Mouse (Mus musculus) monocyte, adult 5-6 weeks (primary cell): ENCODE results near the gene Fscn2. TPM values are rescaled to one million over a fixed set of nuclear protein-coding genes. Genes with fewer than 3 reads are reported as not detected.
"Not testable (repeated sequence)": the region's sequence is repeated elsewhere in the genome, so short reads cannot be mapped to it uniquely, and the experiment has no call there.

Experiments
- ATAC-seq: fragments of 153-309, 156-312 bp; replicated peaks from 2 replicates; pipeline ENCODE4 v1.8.0; 2017; ENCODE audit warnings: mild to moderate bottlenecking; ENCODE audit not compliant: low TSS enrichment, insufficient number of reproducible peaks, severe bottlenecking, poor library complexity, low FRiP score
- total RNA-seq: library from RNA; stranded (forward); fragments of 200-1000, 200-491, 200-594 nt; gene quantifications from 3 replicates; pipeline ENCODE4 v1.2.3, GENCODE M21; 2017

Gene Fscn2
- total RNA-seq, 1 experiment from 2014 or later: not detected

DNA sequence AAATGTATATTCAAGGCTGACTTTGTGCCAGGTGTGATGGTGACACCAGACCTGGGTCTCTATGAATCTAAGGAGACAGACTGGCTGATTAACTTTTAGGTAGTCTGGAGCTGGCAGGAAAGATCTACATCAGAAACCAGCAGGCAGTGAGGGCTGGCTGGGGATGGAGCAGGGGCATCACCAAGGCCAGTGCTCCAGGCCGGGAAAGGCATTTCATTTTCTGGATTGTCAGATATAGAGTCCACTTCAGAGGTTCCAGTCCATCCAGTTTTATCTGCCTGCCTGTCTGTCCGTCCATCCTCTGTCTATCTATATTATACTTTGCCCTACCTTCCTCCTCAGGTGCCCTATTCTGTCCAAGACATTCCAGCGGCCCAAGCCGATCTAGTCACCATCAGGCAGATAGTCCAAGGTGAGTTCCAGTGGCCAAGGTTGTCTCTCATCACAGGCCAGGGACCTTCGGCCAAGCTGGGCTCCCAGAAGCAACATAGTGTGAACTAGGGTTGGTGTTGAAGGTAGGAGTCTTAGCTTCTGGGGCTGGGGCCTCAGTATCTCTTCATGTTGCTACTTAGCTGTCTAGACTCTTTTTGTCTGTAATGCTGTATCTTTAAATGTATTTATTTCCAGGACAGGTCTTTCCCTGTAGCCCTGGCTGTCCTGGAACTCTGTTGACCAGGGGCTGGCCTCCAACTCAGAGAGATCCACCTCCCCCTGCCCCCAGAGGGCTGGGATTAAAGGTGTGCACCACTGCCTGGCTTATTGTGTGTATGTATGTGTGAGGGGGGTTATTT is 17.6 kb upstream of the Fscn2 start:
- 0 out of 2 replicates have a peak, but pooled peaks have one; percentile 4 for ATAC-seq

DNA sequence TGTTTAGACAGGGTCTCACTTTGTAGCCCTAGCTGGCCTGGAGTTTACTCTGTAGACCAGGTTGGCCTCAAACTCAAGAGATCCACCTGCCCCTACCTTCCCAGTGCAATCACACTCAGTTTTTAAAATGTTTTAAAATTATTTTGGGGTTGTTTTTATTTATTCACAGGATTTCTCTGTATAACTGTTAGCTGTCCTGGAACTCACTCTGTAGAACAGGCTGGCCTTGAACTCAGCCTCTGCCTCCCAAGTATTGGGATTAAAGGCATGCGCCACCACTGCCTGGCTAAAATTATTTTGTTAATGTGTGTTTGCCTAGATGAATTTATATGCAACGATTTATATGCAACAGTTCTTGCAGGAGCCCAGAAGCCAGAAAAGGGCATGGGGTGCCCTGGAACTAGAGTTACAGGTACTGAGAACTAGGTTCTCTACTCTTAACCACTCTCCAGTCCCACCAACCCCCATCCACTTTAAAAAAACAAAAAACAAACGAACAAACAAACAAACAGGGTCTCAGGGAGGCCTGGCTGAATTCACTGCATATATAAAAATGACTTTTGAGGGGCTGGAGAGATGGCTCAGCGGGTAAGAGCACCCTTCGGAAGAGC is 16.9 kb upstream of the Fscn2 start:
- no peak for ATAC-seq

DNA sequence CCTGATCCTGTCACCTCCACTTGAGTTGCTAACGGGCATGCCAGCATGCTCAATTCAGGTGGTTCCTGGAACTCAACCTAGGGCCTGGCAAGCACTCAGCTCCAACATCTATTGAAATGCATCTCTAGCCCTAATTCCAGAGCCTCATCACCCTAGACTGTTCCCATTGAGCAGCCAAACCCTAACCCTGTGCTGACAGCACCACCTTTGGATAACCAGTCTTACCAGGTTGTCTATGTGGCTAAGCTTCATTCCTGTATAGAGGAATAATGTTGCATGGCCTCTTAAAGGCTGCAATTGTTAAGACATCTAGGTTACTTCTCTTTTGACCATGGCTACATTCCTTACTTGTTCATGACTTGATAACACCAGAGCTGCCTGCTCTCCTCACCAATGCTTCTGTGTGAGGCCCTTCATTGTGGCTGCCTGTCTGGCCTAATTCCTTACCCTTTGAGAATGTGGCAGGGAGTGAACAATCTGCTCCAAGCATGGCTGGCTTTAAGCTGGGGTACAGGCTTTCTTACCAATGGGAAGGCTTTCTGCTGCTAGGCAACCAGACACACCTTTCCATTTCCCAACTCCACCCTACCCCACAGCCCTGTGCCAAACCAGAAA is 16.2 kb upstream of the Fscn2 start:
- ATAC-seq: no peak

DNA sequence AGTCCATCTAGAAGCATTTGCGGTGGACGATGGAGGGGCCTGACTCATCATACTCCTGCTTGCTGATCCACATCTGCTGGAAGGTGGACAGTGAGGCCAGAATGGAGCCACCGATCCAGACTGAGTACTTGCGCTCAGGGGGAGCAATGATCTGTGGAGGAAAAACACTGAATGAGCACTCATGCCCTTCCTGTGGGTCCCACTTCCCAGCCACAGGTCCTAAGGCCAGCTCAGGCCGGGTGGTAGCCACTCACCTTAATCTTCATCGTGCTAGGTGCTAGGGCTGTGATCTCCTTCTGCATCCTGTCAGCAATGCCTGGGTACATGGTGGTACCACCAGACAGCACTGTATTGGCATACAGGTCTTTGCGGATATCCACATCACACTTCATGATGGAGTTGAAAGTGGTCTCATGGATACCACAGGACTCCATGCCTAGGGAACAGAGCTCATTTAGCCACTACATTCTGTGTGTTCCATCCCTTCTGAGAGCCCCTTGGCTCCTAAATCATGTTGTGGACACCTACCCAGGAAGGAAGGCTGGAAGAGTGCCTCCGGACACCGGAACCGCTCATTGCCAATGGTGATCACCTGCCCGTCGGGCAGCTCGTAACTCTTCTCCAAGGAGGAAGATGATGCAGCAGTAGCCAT is 14.8 kb upstream of the Fscn2 start:
- ATAC-seq: not testable (repeated sequence)

DNA sequence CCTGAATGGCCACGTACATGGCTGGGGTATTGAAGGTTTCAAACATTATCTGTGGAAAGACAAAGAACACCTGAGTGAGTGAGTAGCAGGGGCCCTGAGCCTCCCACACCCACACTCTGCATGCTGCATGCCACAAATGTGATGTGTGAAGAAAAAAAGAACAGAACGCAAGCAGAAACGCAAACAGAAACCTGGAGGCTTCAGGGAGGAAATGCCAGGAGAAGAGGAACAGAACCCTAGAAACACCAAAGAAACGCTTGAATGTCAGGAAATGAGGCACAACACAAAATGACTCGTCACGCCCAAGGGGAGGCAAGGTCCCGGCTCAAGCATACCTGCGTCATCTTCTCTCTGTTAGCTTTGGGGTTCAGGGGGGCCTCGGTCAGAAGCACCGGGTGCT is 14.0 kb upstream of the Fscn2 start:
- no peak for ATAC-seq

DNA sequence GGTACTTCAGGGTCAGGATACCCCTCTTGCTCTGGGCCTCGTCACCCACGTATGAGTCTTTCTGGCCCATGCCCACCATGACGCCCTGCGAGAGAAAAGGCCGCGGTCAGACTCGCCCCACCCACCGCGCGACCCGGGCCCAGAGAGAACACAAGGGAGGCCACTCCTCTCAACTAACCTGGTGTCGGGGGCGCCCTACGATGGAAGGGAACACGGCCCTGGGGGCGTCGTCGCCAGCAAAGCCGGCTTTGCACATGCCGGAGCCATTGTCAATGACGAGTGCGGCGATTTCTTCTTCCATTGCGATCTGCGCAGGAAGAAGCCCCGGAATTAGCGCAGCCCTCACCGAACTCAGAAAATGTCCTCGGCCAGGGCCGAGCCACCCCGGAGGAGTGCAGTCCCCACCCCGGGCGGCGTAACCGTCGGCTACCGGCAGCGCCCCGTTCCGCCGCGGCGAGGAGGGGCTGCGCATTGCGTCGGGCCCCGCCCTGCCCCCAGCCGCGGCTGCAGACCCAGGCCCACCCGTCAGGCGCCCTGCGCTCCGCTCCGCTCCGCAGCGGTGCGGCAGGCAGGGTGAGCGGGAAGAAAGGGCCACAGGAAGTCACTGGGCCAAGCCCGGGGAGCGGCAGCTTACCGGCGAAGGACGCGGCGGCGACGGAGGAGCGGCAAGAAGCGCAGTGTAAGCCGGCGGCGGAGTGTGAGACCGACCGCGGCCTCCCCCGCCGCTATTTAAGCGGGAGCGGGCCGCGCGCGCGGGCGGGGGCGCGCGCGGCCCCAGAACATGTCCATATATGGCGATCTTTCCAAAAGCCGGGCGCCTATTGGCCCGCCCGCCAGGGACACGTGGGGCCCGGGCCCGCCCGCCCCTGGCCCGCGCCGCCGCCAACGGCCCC is 13.3 kb upstream of the Fscn2 start, which contains the start of gene Actg1:
Gene Actg1 (minus strand): TSS at position 752 of the 893 bp plus-strand sequence.
- ATAC-seq: peak; percentile 7; the same call in 1 of the 2 replicates

DNA sequence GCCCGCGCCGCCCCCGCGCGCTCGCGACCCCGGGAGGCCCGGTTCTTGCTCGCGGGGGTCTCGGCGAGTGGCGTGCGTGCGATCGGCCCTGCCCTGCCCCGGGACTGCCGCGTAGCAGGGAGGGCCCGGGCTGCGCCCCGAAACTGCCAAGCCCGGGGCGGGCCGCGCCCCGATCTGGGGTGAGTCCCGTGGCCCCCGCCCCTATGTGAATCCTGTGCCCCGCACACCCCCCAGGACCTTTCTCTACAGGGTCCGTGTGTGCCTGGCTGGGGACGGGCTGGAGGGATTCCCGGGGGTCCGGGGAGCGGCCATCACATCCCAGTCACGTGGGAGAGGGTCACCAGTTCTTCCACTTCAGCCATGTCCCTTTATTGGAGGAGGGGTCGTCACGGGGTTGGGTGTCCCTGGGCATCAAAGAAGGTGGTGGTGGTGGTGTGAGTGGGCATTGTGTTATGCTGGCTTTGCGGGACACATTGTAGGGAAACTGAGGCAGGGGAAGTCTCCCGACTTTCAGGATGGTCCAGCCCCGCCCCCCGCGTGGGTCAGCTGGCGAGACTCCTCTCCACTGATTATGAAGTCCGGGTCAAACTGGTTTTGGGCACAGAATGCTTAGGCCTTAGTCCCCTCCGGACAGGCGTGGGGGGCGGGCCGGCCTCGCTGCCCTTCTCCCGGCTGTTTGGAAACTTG is 12.5 kb upstream of the Fscn2 start:
- 0 out of 2 replicates have a peak, but pooled peaks have one; percentile 1 for ATAC-seq

DNA sequence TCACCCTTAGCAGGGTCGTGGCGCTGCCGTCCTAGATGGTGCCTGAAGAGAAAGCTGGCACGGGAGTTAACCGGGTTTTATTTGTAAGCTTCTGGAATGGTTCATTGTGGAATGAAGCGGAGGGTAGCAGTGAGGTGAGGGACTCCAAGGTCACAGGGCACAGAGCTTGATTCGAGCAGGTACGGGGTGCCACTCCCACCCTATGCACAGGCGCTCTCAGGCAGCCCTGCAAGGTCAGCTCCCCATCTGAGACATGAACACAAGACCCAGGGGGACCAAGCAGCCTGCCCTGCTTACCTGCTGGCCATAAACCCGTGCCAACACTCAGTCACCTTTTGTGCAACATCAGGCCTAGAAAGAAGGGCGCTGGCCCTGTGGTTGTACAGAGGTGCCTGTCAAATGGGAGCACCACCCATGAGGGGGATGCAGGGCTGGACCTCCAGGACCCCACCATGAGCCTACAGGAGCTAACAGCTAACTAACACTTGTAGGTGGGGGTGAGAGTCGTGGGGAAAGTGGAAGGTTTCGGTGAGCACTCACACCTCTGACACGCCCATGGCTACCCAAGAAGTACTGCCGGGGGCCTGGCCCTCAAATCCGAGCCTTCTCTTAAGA is 11.9 kb upstream of the Fscn2 start:
- 0 out of 2 replicates have a peak, but pooled peaks have one; percentile 1 for ATAC-seq

DNA sequence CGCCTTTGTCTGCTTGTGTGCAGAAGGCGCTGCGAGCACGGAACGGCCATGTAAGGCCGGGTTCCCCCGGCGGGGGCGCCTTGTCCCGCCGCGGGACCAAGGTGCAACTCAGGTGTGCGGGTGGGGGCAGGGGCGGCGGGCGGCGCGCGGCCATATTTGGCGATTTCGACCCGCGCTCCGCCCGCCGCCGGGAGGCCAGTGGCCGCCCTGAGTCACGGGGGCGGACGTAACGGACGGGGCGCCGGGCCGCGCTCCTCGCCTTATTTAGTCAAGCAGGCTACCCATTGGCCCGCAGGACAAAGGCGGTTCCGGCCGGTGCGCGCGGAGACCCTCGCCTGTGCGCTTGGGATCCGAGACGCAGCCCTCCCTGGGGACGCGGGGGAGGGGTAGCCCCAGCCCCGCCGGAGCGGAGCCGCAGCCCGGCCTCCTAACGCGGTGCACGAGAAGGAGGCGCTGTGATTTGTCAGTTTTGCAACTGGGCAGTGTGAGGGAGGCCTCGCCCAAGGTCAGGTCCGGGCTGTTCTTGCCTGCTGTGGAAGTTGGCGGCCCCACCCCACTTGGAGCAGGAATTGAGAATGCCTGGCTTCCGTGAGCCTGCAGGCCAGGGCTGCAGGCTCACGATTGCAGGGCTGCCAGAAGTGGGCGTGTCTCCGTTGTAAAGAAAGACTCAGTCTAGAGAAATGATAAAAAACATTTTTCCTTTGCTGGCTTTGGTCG is 11.2 kb upstream of the Fscn2 start:
- peak; percentile 32; the same call in 1 of the 2 replicates for ATAC-seq

DNA sequence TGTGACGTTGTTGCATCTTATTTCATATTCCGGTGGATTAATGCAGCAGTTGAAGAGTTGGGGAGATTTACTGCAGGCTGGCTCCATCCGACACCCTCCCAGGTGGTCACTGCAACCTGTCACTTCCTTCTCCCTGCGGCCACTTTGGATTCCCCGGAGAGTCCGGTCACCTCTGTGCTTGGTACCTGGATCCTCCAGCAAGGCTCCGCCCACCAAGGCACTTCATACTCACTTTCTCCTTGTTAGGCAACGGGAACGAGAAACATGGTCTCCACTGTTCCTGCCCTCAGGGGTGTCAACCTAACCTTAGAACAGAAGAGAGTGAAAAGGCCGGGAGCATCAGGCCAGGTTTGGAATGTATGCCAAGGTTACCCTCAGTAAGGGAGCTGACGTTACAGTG is 10.6 kb upstream of the Fscn2 start:
- no peak for ATAC-seq

DNA sequence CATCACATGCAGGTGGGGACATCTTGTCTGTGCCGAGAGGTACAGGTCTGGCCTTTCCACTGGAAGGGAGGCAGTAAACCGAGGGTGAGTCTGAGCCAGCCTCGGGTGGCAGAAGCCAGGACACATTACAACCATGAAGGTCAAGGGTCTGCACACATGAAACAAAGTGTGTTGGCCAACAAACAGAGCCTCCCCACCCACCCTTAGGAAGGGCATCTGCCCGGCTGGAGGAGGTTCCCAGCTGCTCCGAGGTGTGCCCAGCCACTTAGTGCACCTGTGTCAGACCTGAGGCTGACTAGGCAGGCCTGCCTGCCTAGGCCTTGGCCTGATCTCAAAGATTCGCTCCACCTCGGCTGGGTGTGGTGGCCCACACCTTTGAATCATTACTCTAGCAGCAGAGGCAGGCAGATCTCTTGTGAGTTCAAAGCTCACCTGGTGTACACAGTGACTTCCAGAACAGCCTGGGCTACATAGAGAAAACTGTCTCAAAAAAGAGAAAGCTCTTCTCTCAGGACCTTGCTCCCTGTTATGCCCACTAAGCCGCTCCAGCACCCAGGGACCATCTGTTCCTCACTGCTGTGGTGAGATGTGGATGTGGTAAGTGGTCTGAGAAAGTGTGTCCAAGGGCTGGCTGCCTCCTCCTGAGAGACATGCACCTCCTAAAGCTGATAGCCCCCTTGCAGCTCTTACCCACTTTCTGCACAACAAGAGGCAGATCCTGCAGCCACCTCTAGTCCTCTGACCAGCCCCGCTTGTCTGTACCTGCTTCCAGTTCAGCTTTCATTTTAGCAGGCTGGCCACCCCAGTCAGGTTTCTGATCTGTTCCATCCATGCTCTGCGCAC is 9.9 kb upstream of the Fscn2 start:
- ATAC-seq: no peak

DNA sequence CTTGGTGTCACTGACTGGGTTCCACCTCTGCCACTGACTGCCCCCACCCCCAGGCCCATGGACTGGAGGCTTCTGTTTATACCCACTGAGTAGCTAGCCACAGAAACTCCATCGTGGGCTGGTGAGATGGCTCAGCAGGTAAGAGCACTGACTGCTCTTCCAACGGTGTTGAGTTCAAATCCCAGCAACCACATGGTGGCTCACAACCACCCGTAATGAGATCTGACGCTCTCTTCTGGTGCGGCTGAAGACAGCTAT is 9.3 kb upstream of the Fscn2 start:
- not testable (repeated sequence) for ATAC-seq

DNA sequence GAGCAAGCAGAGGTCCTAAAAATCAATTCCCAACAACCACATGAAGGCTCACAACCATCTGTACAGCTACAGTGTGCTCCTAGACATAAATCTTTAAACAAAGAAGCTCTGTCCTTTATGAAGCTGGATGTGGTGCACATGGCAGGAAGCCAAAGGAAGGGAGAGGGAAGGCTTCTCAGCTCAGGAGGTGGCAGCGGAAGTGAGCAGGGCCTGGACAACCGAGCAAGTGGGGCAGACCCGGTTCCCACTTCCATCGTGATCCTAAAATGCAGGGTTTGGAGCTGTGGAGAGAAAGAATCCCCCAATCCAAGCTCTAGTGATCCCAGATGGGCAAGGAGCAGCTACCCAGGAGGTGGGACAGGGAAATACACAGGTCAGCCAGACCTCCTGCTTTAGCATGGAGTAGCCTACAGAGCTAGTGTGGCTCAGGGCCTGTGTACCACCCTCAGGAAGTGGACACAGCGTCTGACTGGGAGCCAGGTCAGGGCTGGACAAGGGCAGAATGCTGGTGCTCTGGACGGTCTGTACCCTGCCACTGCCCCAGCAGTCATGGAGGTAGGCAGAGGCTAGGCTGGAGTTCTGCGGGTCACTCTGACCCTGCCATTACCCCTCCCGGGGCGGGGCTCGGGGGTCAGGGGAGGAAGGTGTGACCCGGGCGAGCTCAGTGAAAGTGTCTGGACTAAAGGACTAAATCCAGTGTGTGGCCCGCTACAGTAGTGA is 8.6 kb upstream of the Fscn2 start:
- ATAC-seq: no peak

DNA sequence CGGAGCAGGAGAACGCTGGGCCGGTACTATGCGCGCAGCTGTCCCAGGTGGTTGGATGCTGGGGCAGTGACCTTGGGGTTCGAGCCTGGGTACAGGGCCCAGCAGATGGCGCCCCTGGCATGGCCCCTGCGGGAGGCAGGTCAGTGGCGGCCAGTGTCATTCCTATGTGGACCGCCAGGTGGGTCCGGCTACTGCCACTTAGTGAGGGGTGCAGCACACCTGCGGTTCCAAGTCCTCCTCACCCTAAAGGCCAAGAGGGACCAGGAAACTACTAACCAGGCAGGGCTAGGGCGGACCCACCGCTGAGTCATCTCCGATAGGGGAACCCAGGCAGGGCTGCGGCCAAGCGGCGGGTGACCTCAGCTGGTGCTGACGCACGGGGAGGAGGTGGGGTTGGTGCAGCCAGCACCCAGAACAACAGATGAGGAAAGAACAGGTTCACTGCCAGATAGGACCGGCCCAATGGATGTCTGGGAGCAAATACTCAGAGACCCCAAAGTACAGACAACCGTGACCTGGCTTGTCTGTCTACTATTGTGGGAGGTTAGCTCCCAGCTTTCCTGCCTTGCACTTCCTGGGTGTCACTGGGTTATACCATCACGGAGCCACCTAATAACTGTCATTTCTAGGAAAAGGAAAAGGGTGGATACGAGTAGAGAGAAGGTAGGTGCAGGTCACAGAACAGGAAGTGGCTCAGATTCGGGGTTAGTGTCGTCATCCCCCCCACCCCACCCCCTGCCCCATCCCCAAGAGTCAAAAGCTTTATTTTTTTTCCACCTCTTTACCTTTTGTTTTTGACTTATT is 7.6 kb upstream of the Fscn2 start:
- peak; percentile 74 for ATAC-seq
